Mouse (Mus musculus): Measurements from ENCODE around the gene Cops9.

Gene Cops9

DNA sequence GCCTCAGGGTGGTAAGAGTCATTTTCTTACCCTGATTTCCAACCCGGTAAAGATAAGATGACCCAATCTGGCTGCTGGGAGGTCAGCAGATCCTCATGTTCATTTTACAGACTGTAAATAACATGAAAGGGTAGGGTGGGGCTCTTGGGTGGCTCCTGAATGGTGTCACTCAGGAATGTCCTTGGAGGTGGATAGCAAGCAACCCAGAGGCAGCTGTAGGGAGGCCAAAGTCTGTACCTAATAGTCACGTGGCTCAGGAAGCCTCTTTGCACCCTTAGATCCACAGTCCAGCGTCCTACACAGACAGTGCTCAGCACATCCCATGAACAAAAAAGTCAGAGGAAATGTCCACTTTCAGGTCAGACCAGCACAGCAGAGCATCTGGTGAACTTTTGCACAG lies 45.8 kb downstream of the Cops9 start:
- DNase-seq (ENCODE audit: low spot score) = no peak

GRCm38 (mm10) chr1:92594111-92594510 lies 47.7 kb downstream of the Cops9 start, which contains the start of gene Olfr1411:
Gene Olfr1411 (plus strand): TSS chr1:92594411.
- DNase-seq (ENCODE audit: low spot score) = no peak
